Mouse (Mus musculus) natural killer cell, adult 2 months (primary cell): Measurements from ENCODE around the gene Sgip1.

Source experiments
- DNase-seq, 2 experiments: peaks; one replicate each; pipeline ENCODE4 v3.0.0; 2022; ENCODE audit warnings: low spot score in 2 of 2

Sgip1 gene

GRCm38 (mm10) chr4:102840062-102840798 is 99.1 kb downstream of the Sgip1 start:
- DNase-seq, result no peak

- no peak for DNase-seq
These were observed 100.0 kb downstream of the Sgip1 start for GRCm38 (mm10) chr4:102840956-102841729.

- DNase-seq, result no peak
These were observed 109.4 kb downstream of the Sgip1 start for GRCm38 (mm10) chr4:102850498-102850897.

GRCm38 (mm10) chr4:102851161-102851560 is 110.1 kb downstream of the Sgip1 start:
- no peak for DNase-seq

- no peak for DNase-seq
These were observed 111.2 kb downstream of the Sgip1 start for GRCm38 (mm10) chr4:102852290-102852689.

GRCm38 (mm10) chr4:102852808-102853207 is 111.7 kb downstream of the Sgip1 start:
- DNase-seq, result no peak

GRCm38 (mm10) chr4:102853330-102854022 is 112.4 kb downstream of the Sgip1 start:
- no peak for DNase-seq

- no peak for DNase-seq
These were observed 114.1 kb downstream of the Sgip1 start for GRCm38 (mm10) chr4:102854928-102855892.

GRCm38 (mm10) chr4:102856086-102856485 is 115.0 kb downstream of the Sgip1 start:
- DNase-seq, result no peak

- no peak for DNase-seq
These were observed 118.4 kb downstream of the Sgip1 start for GRCm38 (mm10) chr4:102859259-102860194.

GRCm38 (mm10) chr4:102862751-102863710 is 121.9 kb downstream of the Sgip1 start:
- DNase-seq, result no peak

- DNase-seq, result no peak
These were observed 125.4 kb downstream of the Sgip1 start for GRCm38 (mm10) chr4:102866531-102866930.

GRCm38 (mm10) chr4:102871274-102871673 is 130.2 kb downstream of the Sgip1 start:
- no peak for DNase-seq

- DNase-seq, result no peak
These were observed 142.0 kb downstream of the Sgip1 start for GRCm38 (mm10) chr4:102883142-102883541.

- no peak for DNase-seq
These were observed 143.1 kb downstream of the Sgip1 start for GRCm38 (mm10) chr4:102884228-102884627.

- DNase-seq, result no peak
These were observed 145.4 kb downstream of the Sgip1 start for GRCm38 (mm10) chr4:102886459-102886858.

- DNase-seq, result no peak
These were observed 145.8 kb downstream of the Sgip1 start for GRCm38 (mm10) chr4:102886902-102887301.

- DNase-seq, result no peak
These were observed 146.9 kb downstream of the Sgip1 start for GRCm38 (mm10) chr4:102887770-102888689.
